Mouse (Mus musculus) spleen, adult 2 months (tissue): ENCODE measurements around the gene Caprin2.

Experiments
- CTCF ChIP-seq: fragments of 200-500 bp; IDR thresholded peaks from 2 replicates; pipeline ENCODE4 v1.5.1; 2011; ENCODE audit warnings: mild to moderate bottlenecking, inconsistent platforms; ENCODE audit not compliant: insufficient read depth, insufficient read length, insufficient replicate concordance; ENCODE audit errors: extremely low read depth
- POLR2A ChIP-seq: fragments of 200-500 bp; IDR thresholded peaks from 2 replicates; pipeline ENCODE4 v1.6.1; 2011; ENCODE audit warnings: low read depth, low read length, inconsistent platforms

DNA sequence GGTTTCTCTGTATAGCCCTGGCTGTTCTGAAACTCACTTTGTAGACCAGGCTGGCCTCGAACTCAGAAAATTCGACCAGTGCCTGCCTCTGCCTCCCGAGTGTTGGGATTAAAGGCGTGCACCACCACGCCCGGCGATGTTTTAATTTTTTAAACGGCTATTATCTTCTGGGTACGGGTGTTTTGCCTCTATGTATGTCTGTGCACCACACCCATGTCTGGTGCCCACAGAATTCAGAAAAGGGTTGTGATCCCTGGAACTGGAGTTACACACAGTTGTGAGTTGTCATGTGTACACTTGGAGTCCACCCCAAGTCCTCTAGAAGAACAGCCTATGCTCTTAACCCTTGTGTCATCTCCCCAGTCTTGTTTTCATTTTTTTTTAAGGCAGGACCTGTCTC lies 10.9 kb upstream of the Caprin2 start:
- TF ChIP-seq CTCF (no peak), POLR2A (no peak)
